Mouse (Mus musculus): ENCODE measurements around the gene Gm48552. TPM values are rescaled to one million over a fixed set of nuclear protein-coding genes. Genes with fewer than 3 reads are reported as not detected.

Gm48552 gene
- under 1 TPM in 1 of 2 experiments, not detected in 1; 0.62 TPM for total RNA-seq (2021)

DNA sequence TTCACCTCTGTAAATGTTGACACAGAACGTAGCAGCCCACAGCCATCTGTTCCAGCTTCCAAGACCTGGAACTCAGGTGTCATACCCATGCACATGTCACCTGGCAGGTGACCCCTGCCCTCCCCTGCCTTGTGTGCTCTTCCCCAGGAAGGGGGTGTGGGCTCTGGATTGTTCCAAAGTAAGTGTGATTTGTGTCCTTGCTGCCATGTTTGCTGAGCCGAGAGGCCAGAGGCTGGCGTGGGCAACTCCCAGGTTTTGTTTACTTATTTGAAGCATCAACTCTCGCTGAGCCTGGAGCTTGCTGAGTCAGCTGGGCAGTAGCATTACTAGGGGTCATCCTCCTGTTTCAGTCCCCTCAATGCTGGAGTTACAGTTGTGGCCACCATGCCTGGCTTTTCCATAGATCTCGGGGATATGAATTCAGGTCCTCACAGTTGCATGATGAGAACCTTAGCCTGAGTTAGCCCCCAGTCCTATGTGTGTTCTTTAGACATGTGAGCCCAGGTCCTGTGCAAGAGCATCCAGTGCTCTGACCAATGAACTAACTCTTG lies at the start of gene Gm48552:
Gene Gm48552, plus strand, starts transcription at position 501 of the 551 bp plus-strand sequence.
- intact Hi-C loops (cut with DNase I), result loop anchor here (1.0 to 10.0 kb wide), 2 partner anchors 62 to 156 kb away; partner anchors contain the start of gene Gna11
- no peak for DNase-seq

DNA sequence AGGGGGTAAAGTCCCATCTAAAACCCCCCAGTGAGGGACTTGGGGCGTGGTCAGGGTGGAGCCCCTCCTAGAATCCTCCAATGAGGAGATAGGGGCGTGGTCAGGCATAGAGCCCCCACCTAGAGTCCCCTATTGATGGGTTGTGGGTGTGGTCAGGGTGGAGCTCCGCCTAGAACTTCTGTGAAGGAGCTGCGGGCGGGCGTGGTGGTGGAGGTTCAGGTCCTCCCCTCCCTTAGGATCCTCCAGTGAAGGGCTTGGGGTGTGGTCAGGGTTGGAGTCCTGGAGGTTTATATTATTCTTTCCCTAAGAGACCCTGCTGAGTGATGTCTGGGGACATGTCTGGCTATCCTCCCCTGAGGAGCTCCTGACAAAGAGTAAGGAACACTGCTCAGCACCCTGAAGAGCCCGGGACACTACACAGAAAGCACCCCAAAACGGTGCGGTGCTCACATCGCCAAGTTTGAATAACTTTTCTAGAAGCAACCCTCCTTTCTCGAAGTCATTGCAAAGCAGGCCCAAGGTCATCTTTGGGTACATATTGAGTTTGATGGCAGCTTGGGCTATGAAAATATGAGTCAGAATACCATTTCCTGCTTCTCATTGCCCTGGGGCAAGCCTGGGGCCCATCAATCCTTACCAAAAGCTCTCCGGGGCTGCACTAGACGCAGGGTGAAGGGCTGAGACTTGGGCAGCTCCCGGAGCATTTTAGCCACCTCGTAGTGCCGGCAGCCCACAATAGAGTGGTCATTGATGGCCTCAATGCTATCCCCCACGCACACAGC lies 48.1 kb upstream of the Gm48552 start:
- intact Hi-C loops (cut with DNase I), result loop anchor here (2.0 kb wide), 2 partner anchors 14 to 52 kb away; no protein-coding TSS in a partner anchor
- no peak for DNase-seq

DNA sequence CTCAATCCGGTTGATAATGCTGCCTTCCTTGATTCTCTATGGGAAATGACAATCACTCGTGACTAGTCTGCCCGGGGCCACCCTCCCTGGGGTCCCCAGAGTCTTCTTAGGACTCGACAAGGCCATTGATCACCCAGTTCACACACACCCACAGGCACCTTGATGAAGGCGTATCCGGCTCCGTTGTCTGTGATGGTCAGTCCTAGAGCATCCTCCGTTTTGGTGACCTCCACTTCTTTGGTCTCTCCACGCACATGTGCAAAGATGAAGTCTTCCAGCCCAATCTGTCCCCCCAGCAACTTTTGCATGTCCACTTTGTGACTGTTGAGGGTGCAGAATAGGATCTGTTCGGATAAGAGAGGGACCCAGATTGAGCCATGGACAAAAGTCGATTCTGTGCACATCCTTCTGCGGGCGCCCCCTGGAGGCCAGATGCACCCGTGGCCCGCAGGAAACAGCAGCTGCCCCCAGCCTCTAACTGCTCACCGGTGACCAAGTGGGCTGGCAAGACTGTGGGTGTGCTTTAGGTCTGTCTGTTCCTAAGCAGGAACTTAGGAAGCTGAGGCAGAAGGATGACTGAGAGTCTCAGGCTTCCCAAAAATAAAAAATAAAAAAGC lies 47.4 kb upstream of the Gm48552 start:
- intact Hi-C loops (cut with DNase I), result loop anchor here (2.0 kb wide), 2 partner anchors 15 to 53 kb away; no protein-coding TSS in a partner anchor

DNA sequence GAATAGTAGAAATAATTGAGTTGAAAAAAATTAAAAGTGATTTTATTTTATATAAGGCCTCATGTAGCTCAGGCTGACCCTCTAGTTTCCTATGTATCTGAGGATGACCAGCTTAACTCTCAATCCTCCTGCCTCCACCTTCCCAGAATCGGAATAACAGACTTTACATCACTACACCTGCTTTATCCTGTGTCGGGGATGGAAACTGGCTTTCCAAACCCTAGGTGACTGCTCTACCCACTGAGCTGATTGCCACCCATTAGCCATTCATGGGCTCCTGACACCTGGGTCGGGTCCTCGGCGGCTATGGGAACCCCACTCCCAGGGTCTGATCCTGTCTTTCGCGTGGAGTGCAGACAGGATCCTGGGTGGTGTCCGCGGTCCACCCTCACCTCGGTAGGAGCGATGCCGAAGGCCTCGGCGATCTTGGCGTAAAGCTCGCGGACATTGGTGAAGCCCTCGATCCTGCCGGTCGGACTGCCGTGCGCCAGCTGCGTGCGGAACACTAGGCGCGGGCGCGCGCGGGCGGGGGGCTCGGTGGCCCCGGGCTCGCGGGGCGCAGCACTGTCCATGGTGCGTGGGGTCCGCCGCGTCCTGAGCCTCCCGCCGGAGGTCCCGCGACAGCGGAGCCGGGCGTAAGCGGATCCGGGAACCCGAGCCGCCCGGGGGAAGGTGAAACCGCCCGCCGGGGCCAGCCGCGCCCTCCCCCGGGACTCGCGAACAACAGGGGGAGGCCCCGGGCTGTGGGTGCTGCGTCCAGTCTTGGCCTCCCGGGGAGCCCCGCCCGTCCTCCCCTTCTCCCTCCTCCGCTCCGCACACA lies 45.9 kb upstream of the Gm48552 start, which contains the start of gene Gipc3:
Gene Gipc3, minus strand, starts transcription at position 581 of the 820 bp plus-strand sequence.
- intact Hi-C loops (cut with DNase I), result no loop called here
- DNase-seq, result peak in 1 of 2 experiments; percentile 49

More for the DNA sequence above, 47.4 kb upstream of the Gm48552 start:
- DNase-seq, result peak; percentile 78 to 86

DNA sequence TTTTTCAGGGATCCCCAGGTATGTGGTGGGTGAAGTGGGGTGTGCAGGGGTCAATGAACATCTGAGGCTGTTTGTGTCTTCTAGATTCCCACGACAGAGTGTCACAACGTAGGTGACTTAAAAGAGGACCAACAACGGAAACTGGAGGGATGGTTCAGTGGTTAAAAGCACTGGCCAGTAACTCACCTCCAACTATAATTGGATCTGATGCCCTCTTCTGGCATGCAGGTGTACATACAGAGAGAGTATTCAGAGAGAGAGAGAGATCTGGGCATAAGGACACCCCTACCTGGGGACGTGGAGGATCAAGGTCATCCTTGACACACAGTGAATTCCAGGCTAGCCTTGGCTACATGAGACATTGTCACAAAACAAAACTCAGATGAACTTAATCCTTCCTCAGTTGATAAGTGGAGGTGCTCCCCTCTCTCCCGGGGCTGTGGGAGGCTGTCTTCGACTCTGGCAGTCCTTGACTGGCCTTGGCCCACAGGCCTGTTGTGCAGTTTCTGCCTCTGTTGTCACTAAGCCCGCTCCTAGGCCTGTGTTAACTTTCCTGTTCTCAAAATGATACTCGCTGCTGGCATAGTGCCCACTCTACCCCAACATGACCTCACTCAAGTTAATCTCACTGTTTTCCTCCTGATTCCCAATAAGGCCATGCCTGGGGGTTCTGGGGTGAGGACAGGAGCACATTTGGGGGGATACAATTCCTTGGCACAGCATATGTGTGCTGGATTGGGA lies 44.2 kb upstream of the Gm48552 start:
- intact Hi-C loops (cut with DNase I), result no loop called here
- DNase-seq, result peak in 1 of 2 experiments; percentile 18

DNA sequence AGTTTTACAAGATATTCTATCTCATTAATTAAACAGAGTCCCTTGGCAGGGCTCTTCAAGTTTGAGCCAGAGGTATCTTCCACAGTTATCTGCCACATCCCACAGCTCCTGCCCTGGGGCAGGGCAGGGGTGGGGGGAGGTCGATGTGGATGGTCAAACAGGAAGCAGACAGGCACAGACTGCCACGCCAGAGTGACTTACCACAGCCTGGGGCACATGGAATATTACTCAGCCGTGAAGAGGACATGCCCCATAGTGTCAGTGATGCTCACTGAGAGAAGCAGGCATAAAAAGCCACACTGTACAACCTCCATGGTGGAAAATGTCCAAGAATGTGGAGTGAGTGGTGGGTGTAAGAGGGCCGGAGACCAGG lies 43.7 kb upstream of the Gm48552 start:
- intact Hi-C loops (cut with DNase I), result no loop called here
- no peak for DNase-seq

DNA sequence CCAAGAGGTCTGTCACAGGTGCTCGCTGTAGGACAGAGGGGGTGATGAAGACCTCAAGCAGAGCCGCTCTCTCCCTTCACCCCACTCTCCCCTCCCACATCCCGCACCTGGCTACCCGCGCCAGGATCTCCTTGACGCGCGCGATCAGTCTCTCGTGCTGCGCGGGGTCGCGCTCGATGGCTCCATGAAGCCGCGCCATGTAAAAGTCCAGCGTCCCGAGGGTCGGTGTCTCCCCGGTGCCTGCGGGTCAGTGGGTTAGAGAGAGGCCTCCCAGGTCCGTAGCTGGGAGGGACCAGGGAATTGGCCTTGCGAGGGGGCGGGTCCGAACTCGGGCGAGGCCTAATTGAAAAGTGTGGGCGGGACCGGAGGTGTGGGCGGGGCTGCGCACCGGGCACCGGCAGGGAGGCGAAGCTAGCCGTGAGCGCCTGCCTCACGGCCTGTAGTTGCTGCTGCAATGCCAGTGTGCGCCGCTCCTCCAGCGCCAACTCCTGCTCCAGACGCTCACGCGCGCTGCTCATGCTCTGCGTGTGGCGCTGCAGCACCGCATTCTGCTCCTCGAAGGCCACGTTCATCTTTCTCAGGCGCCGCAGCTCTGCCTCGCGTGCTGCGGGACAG lies 42.2 kb upstream of the Gm48552 start:
- intact Hi-C loops (cut with DNase I), result no loop called here

DNA sequence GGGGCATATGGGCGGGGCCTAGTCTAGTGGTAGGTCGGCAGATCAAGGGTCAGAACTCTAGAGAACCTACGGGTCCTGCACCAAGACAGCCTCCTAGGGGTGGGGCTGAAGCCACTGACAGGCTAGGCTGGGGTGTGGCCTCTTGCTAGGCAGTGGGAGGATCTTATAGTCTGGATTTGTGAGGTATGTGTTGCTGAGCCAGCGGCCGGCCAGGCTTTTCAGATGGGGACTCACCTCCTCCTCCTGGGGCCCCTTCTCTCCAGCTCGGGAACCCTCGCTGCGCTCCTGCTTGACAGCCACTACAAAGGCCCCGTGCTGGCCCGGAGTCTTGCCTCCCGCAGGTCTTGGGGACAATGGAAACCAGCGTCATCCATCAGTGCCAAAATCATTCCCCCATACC lies 39.7 kb upstream of the Gm48552 start:
- peak in 1 of 2 experiments; percentile 27 for DNase-seq
- intact Hi-C loops (cut with DNase I), result no loop called here

More for the DNA sequence above, 42.2 kb upstream of the Gm48552 start:
- DNase-seq, result peak in 1 of 2 experiments; percentile 17

DNA sequence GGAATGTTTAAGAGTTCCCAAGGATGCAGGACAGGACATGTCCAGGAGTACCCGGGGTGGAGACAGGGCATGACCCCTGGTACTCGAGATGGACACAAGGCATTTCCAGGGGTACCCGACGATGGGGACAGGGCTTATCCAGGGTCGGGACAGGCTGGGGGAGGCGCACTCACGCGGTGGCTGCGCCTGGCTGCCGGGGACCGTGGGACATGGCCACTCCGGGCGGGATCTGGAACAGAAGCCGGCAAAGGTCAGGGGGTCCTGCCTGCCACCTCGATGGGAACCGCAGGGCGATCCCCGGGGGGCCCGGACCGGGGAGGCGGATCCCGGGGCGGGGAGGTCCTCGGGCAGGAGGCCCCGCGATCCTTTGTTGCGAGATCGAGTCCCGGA lies 38.8 kb upstream of the Gm48552 start:
- DNase-seq, result no peak
- intact Hi-C loops (cut with DNase I), result no loop called here

DNA sequence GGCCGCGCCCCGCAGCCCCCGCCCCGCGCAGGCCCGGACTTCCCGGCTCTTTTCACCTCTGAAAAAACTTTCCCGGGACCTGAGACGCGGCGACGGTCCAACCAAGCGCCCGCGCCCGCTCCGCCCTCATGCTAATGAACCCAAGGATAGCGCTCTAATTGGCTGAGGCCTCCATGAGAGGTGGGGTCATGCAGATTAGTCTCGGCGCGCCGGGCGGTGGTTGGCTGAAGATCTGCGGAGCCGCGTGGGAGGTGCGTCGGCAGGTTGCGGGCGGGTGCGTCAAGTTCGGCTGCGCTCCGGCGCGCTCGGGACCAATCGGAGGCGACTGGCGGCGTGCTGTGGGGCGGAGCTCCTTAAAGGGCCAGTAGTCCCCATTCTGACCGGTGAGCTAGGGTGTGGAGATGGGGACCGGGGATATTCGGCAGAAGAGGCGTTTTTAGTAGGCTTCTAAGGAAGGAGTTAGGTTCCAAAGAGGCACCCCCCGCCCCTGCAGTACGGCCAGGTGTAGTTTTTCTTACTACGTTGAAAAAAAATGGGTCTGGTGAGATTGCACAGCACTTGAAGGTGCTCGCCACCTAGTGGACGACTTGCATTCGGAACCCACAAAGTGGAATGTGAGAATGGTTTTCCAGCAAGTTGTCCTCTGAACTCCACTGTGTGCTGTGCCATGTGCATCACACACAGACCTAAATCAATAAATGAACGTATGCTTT lies 38.3 kb upstream of the Gm48552 start, which contains the start of gene Hmg20b:
Gene Hmg20b, minus strand, starts transcription at position 130 of the 713 bp plus-strand sequence.
- intact Hi-C loops (cut with DNase I), result no loop called here
- peak; percentile 98 for DNase-seq

DNA sequence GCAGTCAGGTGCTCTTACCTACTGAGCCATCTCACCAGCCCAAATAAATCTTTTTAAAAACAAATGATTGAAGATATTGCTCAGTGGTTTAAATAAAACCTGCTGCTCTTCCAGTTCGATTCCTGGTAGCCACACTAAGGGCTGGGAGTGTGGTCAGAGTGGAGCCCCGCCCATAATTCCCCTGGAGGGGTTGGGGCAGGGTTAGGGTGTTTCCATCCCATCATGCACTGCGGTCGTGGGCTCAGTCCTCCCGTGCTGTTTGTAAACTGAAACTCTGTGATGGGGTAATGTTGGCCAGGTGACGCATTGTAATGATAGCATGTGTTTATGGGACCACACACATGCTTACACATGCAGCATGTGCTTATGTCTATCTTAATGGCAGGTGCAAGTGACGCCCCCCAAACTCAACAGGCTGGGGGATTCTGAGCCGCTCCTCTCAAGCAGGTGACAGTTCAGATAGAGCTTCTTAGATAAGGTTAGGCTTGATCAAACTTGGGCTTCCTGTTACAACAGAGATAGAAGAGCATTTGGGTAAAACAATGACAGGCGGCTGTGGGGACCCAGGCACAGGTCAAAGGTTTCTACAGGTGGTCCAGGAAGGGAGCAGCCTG lies 37.0 kb upstream of the Gm48552 start:
- DNase-seq, result no peak
- intact Hi-C loops (cut with DNase I), result loop anchor here (2.0 kb wide), 1 partner anchor 63 kb away; no protein-coding TSS in a partner anchor

DNA sequence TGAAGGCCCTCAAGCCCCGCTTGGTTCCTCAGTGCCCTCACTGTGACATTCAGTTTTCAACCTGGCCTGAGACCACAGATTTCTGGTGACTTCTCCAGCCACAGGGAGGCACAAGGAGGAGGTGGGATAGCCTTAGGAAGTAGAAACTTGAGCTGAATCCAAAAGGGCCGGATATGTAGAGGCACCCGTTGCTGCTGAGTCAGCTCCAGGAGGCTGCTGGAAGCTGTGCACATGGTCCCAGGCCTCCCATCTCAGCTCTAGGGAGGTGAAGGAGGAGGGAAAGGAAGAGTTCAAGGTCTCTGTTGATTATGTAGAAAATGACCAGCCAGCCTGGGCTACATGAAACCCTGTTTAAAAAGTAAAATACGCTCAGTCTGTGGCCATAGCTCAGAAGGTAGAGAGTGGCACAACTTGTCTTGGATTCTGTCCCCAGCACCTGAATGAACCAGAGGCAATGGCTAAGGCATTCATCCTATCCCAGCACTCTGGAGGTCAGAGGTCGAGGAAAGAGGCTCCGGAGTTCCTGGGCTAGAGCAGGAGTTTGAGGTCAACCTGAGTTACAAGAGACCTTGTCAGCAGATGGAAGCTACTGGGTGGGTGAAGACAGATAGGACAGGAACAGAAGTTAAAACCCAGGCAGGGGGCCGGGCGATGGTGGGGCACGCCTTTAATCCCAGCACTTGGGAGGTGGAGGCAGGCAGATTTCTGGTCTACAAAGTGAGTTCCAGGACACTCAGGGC lies 33.9 kb upstream of the Gm48552 start:
- intact Hi-C loops (cut with DNase I), result no loop called here

DNA sequence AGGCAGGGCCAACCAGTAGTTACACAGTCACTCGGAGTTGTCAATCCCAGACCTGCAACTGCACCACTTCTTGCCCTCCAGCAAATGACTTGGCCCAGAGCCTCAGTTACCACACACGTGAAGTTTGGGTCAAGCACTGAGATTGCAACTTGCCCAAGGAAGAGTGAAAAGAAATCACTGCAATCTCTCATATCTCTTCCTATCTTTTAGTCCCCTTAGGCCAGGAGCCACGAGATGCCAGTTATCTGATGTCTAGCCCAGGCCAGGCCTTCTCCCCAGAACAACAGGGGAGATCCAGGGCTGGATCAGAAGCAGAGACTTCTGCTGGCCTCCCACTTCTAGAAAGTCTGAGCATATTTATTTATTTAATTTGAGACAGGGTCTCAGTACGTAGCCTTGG lies 33.3 kb upstream of the Gm48552 start:
- DNase-seq, result no peak
- intact Hi-C loops (cut with DNase I), result no loop called here

More for the DNA sequence above, 33.9 kb upstream of the Gm48552 start:
- no peak for DNase-seq

DNA sequence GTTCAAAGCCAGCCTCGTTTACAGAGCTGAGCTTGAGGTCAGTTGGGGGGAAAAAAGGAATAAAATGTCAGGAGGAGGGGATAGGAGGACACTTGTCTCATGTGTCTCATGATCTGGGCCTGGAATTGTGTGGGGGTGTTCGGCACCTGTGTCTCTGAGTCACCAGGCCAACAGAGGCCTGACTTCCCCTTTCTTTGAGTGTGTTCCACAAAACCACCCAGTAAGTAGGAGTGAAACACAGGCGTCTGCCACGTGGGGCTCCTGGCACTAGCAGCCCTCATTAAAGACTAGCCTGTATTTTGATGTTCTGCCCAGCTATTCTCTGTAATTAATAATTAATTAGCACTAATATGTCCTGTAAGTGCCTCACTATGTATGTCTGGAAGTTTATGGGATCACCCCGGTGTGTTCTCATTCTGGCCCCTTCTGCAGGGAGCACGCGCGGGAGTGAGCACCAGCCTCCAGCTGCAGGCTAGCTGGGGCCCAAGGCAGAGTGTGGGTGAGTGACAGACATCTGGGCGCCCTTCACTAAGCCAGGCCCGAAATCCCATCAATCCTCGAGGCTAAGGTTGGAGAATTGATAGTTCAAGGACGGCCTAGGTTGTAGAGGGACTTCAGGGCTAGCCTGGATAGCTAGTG lies 32.3 kb upstream of the Gm48552 start:
- DNase-seq, result no peak
- intact Hi-C loops (cut with DNase I), result no loop called here

DNA sequence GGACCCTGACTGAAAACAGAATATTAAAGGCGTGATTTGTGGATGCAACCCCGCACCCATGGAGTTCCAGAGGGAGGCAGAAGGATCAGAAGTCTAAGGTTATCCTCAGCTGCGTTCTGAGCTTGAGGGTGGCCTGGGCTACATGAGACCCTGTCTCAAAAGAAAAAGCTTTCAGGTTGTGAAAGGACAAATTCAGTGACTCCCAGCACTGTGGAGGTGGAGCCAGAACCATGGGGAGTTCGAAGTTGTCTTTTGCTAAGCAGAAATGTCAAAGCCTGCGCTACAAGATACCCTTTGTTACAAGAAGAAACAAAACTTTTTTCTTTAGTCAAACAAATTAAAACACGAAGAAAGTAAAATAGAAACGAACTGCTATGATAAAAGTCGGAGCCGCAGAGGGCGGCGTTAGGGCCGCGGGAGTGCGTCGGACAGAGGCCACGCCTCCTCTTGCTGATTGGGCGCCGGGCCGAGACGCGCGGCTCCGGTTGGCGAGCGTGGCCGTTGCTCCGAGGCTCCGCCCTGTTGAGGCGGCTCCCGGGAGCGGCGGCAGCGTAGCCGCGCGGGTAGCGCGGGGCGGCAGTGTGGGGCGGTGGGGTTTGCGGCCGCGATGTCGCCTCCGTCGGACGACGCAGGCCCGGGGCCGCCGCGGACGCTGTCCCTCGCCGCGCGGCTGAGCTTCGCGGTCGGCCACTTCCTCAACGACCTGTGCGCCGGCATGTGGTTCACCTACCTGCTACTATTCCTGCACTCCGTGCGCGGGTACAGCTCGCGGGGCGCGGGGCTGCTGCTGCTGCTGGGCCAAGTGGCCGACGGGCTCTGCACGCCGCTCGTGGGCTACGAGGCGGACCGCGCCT lies 31.6 kb upstream of the Gm48552 start, which contains the start of gene Mfsd12:
Gene Mfsd12, plus strand, starts transcription at position 501 of the 854 bp plus-strand sequence.
- DNase-seq, result peak; percentile 92 to 93
- intact Hi-C loops (cut with DNase I), result no loop called here

DNA sequence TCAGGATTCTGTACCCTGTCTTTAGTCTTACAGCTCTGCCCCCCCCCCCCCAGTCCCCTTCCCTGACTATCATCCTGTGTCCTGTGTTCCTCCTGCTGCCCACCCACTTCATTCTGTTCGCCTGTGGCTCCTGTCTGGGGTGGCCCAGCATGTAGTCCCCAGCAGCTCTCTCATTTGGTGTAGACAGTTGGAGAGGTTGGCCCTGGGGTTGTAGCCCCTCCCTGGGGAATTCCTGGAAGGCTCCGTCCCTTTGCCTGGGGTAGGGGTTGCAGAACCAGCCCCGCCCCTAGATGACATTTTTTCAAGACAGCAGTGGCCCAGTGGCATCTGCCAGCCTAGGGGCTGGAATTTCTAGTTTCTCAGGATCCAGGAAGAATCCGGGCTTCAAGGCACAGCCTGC lies 30.6 kb upstream of the Gm48552 start:
- intact Hi-C loops (cut with DNase I), result no loop called here

More for the DNA sequence above, 30.6 kb upstream of the Gm48552 start:
- no peak for DNase-seq
